Mouse (Mus musculus) thymus, adult 2 months (tissue): ENCODE results near the gene Fam20b.

ENCODE experiments used
- CTCF ChIP-seq: fragments of 200-500 bp; IDR thresholded peaks from 2 replicates; pipeline ENCODE4 v1.5.1; 2012; ENCODE audit warnings: mild to moderate bottlenecking, control low read depth, low read length, moderate library complexity, borderline replicate concordance; ENCODE audit not compliant: control insufficient read depth, poor library complexity, insufficient read depth; ENCODE audit errors: extremely low read depth
- POLR2A ChIP-seq: fragments of 200-500 bp; IDR thresholded peaks from 2 replicates; pipeline ENCODE4 v1.6.1; 2012; ENCODE audit warnings: mild to moderate bottlenecking, low read length, control low read depth, moderate library complexity; ENCODE audit not compliant: control insufficient read depth, poor library complexity, insufficient read depth; ENCODE audit errors: extremely low read depth

DNA sequence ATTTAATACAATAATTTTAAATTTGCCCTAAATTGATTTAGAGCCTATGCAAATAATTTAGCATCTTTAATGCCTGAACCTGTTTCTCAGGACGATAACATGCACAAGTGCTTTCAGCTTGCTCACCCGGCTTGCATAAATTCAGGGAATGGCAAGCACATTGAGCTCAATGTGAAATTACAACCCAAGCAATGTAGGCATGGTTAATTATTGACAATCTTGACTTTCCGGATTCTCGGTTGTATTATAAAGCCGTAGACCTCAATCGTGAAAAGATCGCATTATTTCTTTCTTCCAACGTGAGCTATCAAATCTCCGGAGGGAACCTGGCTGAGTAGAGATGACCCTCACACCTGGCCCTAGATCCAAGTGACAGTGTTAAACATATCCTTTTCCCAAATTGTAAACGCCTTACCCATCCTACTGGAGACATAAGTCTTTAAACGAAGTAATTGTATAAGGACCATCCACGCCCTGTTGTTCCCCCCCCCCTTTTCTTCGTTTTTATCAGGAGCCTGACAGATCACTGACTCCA, 1.1 kb downstream of the Fam20b start:
- TF ChIP-seq CTCF (no peak), POLR2A (no peak)
